Mouse (Mus musculus) neural tube, embryonic 10.5 days (tissue): ENCODE measurements around the gene Rab3d.

Source experiments
- DNase-seq: peaks from one replicate; pipeline ENCODE4 v3.0.0-alpha.2; 2017; ENCODE audit warnings: low spot score; ENCODE audit errors: extremely low spot score

The Rab3d gene

DNA sequence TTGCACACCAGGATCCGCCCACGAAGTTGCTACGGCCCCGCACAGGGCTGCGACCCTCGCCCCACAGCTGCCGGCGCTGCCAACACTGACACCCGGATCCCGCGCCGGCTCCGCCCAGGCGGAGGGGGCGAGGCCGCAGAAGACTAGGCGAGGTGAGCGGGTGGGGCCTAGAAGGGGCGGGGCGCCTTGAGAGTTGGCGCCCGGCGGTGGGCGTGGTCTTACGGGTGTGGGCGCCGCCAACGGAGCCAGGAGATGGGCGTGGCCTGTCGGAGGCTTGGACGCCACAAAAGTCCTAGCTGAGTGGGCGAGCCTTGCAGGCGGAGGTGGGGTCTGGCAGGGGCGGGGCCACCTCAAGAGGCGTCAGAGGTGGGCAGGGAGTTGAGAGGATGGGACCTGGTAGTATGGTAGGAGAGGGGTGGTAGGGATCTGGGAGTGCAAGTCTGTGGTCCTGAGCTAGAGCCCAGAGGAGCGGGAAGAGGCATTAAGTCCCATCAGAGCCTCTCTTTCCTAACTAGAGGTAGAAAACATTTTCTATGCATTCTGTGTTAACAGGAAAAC lies at the start of gene Rab3d:
Gene Rab3d, minus strand, starts transcription at position 158 of the 558 bp plus-strand sequence.
- peak; percentile 95 for DNase-seq

DNA sequence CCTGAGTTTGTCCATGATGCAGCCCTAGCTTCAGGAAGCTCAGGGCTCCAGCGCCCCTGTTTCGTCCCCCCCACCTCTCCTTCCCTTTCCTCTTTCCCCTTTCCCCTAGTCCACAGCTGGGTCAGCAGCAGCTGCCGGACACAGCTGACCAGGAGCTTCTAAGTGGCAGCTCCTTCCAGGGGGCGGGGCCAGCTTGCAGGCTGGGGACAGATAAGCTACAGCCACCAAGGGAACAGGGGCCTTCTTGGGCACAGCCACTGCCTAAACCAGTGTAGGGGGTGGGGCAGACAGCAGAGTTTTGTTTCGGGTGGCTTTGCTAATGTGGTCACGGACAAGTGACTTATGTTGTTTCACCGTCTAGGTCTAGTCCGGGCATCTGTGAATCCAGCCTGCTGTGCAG lies 45.4 kb upstream of the Rab3d start, which contains the start of gene Epor:
Gene Epor, minus strand, starts transcription at position 90 of the 400 bp plus-strand sequence.
- peak; percentile 50 for DNase-seq

DNA sequence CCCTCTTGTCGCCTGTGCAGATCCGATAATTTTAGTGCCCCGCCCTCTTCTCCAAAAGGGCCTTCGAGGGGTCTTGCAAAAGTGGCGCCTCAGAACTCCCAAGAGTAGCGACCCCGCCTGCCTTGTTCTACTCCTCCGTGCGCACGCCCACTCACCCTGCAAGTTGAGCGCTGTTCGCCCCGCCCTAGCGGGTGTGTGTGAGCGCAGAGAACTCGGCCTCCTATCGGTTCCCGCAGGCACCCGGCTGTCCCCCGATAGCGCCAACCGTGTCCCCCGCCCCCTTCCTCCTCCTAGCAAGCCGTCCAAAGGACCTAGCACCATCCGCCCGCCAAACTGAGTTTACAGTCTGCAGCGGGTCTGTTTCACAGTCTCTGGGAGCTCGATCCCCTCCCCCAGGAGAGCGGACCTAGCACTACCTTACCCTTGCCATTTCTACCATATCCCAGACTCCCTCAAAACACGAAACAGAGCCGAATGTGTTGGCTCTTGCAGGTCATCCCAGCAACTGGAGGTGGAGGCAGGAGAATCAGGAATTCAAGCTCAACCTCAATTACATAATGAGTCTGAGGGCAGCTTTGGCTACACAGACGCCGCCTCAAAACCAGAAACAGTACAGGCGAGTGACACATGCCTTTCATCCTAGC lies 44.5 kb upstream of the Rab3d start:
- DNase-seq = peak; percentile 75

DNA sequence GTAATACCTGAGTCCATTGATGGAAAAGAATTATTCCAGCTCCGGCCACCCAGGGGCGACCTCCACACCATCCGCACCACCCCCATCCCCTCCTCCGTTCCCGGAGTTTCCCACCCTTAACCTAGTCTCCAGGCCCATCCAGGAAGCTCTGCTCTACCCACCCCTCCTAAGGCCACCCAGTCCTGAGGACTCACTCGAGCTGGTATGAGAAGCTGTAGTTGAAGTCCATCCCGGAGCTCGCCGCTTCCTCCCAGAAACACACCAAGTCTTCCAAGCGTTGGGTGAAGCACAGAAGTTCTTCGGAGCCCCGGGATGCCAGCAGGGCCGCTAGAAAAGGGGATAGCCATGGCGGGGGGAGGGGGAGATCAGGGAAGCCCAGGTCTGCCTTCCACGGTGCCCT lies 44.0 kb upstream of the Rab3d start:
- peak; percentile 37 for DNase-seq

DNA sequence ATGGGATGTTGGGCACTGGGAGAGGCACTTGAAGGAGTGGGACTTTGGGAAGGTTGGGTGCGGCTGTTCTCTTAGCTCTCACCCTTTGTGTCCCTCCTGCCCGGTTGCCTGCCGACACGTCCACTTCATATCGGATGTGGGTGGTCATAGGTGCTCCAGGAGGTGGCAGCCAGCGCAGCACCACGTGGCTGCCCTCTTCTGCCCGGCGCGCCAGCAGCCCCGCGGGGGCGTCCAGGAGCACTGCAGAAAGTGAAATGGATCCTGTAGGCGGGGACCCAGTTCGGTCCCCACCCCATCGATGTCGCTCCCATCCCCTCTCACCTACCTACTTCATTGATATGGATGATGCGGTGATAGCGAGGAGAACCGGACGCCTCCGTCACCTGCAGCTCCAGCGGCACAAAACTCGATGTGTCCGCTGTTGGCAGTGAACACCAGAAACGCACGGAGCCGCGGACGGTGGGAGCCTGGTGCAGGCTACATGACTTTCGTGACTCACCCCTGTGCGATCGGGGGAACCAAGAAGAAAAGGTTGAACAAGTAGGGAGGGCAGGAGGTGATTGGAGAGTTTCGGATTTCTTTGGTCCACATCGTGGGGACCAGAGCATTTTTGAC lies 43.5 kb upstream of the Rab3d start:
- peak; percentile 21 for DNase-seq

DNA sequence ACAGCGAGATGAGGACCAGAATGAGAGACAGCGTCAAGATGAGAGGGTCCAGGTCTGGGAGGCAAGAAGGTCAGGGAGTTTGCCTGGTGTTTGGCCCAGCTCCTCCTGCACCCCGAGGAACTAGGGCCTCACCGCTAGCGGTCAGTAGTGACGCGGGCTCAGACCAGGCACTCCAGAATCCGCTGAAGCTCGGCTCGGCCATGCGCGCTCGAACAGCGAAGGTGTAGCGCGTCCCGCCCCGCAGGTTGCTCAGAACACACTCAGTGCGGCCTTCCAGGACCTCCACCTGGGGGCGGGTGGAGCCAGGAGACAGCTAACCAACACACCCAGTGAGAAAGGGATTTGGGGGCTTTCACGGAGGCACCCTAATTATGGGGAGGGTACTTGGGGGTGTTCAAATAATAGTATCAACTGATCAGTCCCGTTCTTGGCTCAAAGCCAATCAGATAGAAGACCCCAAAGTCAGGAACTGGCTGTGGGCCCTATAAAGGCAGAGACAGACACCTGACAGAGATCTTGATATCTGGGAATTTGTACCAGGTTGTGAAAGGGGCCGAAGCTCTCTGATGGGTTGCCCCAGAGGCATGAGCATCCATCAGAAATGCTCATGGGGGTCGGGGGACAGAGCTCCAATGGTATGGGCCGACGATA lies 42.7 kb upstream of the Rab3d start:
- peak; percentile 27 for DNase-seq

DNA sequence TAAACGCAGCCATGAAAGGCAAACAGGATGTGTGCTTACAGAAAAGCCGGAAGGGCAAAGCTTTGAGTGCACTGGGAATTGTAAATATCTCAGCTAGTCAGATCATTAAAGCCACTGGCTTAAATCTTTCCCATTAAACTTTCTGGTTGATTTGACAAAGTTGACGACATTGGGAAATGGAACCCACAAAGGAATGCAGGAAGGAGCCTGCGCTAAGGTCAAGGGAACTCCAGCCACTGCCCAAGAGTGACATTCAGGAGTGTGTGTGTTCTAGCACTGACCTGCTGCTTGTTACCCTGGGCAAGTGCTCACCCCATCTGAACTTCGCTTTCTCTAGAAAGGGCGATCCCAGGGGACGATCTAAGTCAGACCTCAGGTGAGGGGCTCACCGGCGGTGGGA lies 42.1 kb upstream of the Rab3d start:
- no peak for DNase-seq

DNA sequence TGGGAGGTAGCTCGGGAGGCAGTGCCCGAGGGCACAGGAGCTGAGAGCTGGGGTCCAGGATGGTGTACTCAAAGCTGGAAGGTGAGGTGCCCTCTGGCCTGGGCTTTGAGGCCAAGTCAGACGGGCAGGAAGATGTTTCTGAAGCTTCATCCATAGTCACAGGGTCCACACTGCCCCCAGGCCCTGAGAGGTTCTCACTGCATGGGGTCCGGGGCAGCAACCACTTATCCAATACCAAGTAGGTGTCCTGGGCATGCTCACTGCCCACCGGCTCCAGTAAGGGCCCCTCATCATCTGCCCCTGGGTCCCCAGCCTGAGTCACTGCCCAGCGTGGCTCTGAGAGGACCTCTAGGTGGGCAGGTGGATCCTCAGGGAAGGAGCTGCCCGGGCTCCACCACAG lies 41.3 kb upstream of the Rab3d start:
- no peak for DNase-seq

DNA sequence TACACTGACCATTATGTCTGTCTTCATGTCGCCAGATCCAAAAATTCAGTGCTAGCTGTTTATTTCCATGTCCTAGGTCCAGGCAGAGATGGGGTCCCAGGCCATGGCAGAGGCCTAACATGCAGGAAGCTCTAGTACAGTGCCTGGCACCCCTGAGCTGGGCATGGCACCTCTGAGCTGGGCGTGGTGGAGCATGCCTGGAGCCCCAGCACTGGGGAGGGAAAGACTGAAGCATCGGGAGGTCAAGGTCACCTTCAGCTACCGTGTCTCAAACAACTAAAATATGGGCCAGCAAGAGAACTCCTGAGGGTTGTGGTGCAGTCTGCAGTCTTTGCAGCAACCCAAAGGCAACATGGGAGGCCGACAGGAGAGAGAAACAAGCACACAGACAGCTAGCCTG lies 40.4 kb upstream of the Rab3d start:
- DNase-seq = no peak

DNA sequence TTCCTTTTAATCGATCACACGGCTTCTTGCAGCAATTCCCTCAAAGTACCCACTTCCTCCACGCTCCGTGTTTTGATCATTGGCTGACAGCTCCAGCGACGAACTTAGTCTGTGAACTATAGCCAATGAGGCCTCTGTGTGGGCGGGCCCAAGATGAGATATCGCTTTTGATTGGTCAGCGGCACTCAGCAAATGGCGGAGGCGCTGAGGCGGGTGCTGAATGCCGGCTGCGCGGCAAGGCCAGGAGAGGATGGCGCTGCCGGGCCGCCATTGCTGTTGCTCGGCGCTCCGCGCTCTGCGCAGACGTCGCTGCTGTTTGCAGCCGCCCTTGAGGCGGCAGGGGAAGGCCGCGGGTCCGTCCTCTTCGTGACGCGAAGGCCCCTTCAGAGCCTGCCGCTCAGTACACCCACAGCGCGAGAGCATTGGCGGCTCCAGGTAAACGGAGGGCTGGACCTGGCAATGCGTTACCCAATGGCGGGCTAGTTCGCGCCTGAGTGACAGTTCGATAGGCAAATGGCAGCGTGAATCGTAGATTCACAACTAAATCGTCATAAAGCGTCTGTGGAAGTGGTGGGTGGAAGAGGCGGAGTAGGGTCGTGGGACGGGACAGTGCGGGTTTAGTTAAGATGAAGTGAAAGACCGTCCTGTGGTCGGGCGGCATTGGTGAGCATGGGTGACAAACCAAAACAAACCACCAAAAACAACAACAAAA lies 37.7 kb upstream of the Rab3d start, which contains the start of gene Swsap1:
Gene Swsap1, plus strand, starts transcription at position 186 of the 712 bp plus-strand sequence.
- DNase-seq = peak; percentile 97

DNA sequence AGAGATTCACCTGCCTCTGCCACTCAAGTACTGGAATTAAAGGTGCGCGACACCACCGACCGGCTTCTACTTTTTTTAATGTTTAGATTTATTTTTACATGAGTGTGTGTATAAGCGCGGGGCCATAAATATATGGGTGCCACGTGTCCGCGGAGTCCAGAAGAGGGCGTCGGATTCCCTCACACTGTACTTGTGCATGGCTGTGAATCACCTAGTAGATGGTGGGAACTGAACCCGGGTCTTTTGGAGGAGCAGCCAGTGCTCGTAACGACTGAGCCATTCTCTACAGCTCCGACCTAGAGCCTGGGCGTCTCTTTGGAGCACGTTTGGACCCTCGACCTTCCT lies 37.2 kb upstream of the Rab3d start:
- DNase-seq = no peak

DNA sequence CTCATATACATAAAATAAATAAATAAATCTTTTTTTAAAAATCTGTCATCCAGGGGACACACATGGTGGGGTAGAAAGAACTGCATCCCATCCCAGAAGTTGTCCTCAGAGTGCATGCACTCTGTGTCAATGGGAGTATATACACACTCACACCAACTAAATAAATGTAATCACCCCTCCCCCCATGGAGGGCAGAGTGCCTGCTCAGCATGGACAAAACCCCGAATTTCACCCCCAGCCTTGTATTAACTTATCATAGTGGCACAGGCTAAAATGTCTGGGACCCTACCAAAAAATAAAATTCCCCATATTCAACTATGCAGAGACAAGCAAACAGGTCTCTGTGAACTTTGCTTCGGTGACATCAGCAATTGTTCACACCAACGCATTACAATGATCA lies 36.6 kb upstream of the Rab3d start:
- DNase-seq = no peak

DNA sequence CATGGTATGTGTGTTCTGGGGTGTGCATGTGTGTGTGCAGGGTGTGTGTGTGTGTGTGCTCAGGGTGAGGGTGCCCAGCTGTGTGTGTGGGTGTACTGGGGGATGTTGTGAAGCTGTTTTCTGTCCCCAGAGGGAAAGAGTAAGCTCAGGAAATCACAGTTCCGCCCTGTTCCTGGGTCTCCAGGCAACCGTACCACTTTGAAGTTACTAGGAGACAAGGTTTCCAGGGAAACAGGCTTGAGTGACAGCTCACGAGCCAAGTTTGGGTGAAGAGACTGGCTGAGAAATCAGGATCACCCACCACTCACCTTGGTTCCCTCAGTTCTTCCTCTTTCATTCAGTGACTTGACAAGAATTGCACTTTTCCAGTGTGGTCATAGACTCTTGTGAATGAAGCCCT lies 35.6 kb upstream of the Rab3d start:
- DNase-seq = no peak

DNA sequence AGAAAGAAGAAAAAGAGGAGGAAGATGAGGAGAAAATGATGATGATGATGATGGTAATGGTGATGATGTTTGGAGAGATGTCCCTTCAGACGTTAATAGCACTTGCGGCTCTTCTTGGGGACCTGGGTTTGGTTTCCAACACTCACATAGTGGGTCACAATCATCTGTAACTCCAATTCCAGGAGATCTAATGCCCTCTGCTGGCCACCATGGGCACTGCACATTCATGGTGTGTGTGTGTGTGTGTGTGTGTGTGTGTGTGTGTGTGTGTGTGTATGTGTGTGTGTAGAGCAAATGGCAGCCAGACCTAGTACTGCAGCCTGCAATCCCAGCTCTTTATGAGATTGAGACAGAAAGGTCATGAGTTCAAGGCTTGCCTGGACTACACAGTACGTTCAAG lies 34.0 kb upstream of the Rab3d start:
- no peak for DNase-seq

DNA sequence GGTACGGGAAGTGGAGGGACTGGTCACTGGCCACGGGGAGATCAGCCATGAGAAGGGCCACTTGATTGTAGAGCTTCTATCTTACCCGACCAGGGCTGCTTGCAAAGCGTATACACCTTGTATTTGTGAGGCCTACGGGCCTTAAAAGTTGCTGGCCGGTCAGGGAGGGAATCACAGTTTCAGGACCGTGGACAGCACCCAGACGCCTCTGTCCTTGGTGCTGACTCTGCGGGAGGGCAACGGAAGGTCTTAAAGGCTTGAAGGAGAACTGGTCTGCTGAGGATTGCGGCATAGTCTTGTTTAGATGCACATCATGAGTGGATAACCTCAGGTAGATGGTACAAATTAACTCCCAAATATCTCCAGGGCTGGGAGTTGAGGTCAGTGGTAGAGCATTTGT lies 32.3 kb upstream of the Rab3d start:
- DNase-seq = peak; percentile 89

DNA sequence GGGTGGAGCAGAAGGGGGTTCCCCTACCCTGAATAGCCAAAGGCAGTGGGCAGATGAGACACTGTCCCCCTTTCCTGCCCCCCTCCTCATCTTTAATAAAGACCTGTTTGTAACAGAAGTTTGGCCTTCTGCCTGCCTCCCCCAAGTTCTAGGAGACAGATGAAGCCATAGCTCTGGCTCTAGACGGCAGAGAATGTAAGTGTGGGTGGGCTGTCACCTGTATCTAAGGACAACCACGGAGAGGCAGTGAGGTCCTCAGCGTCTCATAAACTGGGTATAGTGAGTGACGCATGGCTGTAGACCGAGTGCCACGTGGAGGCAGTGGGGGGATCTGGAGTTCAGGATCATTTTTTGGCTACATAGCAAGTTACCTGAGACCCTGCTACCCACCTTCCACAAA lies 30.8 kb upstream of the Rab3d start:
- no peak for DNase-seq

DNA sequence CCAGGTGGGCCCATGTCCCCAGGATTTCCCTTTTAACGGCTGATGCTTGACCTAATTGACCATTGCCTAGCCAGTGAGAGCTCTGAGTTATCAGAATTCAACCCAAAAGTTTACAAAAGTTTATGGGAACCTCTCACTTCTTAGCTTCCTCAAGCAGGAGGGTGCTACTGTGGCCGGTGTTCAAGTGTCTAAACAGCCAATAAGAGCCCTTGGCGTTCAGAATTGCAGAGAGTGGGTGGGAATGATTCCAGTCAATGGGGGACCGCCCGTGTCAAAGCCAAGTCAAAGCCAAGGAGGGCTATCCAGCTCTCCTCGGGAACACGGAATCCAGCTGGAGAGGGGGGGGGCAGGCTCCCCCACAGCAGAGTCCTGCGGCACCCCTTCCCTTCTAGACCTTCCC lies 30.2 kb upstream of the Rab3d start:
- no peak for DNase-seq

DNA sequence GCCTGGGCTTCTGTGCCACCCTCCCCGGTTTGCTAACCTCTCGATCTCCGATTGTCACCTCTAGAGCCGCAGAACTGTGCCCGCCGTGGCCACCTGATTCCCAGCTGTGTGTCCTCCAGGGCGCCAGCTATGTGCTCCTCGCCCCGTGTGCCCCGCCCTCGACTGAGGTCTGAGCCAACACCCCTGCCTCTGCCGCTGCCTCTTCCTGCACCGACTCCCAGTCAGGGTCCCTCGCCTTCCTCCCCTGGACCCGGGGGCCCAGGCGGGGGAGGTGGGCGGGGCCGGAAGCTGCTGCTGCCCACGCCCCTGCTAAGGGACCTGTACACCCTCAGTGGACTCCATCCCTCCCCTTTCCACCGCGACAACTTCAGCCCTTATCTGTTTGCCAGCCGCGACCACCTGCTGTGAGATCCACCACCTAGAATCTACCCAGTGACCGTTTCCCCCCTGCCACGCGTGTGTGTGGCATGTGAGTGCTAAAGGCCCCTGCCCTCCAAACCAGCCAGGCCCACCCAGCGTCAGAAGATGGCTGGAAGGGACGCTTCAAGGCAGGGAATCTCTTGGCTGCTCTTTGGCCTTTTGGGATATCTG lies 29.6 kb upstream of the Rab3d start:
- no peak for DNase-seq

DNA sequence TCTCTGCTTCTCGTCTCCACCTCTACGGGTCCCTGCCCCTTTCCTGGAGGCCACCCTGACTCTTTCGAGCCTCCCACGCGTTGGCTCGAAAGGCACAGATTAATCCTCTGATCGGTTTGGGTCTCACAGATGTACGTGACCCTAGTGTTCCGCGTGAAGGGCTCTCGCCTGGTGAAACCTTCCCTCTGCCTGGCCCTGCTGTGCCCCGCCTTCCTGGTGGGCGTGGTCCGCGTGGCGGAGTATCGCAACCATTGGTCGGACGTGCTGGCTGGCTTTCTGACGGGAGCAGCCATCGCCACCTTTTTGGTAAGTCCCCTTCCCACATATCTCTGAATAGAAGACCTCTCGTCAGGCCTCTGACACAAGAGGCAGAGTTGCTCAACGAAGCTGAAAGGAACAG lies 26.3 kb upstream of the Rab3d start:
- peak; percentile 29 for DNase-seq

DNA sequence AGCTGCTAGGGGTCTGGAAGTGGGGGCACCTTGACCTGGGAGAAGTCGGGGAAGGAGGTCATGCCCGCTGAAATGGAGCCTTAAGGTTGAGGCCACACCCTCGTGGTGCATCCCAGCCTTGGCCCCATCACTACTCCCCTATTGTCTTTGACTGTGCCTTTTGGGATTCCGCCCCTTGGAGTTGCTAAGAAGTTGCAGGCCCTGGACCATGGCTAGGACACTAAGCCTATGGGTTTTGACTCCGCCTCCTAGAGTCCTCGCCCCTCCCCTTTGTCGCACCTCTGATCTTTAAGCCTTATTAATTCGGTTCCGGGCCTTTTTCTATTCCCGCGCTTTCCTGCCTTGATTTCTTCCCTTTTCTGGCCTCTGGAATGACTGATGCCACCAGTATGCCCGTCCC lies 25.6 kb upstream of the Rab3d start:
- DNase-seq = no peak

DNA sequence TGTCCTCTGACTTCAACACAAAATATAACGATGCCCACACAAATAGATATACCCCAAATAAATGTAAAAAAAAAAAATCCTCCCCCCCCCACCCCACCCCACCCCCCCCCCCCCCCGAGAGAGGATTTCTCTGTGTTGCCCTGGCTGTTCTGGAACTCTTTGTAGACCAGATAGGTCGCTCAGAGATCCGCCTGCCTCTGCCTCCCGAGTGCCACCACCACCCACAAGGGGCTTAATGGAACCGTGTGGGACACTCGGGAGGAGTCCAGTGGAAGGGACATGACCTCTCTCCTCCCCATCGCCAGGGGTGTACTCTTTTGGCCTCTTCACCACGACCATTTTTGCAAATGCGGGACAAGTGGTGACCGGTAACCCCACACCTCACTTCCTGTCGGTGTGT lies 25.1 kb upstream of the Rab3d start:
- no peak for DNase-seq
